Mouse (Mus musculus) regulatory T cell (primary cell): ENCODE measurements around the gene Gabrd.
"Not testable (repeated sequence)": the region's sequence is repeated elsewhere in the genome, so short reads cannot be mapped to it uniquely, and the experiment has no call there.

Experiments
- in situ Hi-C: fragments of 300-600 bp; cut with MboI, MseI; formaldehyde crosslinking; loops from one replicate; pipeline ENCODE4 v1.15.1; 2025; ENCODE audit warnings: high pct_unique_total_duplicates

Gabrd gene

DNA sequence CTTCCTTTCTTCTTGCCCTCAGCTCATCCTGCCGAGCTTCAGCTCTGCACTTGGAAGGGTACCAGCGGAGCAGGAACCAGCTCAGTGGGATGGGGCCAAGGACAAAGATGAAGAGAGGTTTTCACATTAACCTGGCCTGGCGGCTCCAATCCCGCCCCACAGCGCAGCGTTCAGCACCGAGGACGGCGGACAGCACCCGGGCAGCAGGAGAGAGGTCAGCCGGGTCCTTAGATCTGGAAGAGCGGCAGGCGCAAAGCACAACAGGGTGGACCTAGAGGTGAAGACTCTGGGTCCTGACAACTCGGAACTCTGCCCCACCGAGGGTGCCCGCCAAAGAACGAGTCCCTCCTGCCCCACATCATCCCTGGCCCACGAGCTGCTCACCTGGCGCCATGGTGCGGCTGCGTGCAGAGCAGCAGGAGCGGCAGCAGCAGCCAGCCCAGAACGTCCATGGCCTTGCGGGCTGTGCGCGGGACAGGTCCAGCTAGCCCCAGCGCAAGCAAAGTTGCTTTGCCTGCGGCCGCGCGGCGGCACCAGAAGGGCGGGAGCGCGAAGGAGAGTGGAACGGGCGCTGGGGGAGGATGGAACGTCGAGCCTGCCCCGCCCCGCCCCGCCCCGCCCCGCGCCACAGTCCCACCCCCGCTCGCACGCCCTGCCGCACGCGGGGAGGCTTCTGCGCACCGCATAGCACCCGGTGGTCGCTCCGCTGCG lies at the start of gene Gabrd:
Gene Gabrd (minus strand): TSS at position 602 of the 711 bp plus-strand sequence.
- in situ Hi-C loops: no loop called here

DNA sequence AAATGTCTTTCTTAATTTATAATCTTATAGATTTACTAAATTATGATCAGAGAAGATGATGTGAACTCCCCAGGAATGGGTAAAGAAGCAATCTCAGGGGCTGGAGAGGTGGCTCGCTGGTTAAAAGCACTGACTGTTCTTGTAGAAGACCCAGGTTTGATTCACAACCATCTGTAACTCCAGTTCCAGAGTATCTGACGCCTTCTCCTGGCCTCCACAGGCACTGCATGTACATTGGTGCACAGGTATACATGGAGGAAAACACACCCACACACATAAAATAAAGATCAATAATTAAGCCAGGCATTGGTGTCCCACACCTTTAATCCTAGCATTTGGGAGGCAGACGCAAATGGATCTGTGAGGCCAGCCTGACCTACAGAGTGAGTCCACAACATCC lies 44.9 kb upstream of the Gabrd start:
- in situ Hi-C loops: no loop called here

DNA sequence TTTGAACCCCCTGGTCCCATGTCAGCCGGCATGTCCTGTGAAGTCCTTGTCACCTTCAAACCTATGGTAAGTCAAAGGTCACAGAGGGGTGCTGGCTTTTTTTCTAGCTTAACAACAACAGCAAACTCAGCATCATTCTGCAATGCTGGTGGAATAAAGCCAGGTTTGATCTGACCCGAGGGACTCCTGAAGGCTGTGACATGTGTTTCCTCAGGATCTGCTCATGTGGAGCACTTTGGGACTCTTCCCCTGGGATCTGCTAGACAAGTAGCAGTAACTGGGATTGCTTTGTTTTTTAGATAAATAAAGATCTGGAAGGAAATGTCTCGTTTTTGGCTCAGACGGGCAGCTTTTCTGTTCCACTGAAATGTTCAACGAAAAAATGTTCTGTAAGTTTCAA lies 36.1 kb upstream of the Gabrd start:
- in situ Hi-C loops: no loop called here

DNA sequence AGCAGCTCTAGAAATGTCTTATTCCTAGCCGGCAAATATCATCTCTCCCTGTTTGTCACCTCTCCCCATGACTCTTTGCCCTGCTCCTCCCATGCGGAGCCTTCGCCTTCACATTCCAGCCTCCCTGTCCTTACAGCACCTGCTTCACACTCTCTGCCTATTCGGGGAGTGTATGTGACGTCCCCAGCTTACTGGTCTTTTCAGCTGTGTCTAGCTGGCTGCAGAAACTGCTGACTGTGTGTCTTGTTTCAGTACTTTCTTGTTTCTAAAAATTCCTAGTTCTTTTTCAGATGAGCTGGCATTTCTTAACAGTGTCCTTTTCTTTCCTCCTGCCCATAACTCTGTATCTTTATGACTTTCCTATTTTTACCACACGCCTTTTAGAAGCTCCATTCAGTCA lies 34.4 kb upstream of the Gabrd start:
- in situ Hi-C loops: no loop called here

DNA sequence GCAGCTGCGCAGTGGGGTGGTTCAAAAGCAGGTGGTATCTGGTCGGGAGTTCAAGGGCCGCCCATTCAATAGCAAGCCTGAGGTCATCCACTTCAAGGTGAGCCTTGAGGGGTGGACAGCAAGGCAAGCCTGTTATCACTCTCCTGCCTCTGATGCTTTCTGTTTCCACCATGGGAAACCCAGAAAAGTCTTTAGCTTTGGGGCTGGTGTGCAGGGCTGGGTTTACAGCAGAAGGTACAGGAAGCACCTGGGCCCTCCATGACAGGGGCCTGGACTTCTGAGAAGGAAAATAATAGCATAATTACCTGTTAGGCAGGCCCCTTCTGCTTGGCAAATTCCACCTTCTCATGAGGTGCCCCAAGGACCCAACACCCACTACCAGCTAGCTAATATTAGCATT lies 31.3 kb upstream of the Gabrd start:
- in situ Hi-C loops: no loop called here

DNA sequence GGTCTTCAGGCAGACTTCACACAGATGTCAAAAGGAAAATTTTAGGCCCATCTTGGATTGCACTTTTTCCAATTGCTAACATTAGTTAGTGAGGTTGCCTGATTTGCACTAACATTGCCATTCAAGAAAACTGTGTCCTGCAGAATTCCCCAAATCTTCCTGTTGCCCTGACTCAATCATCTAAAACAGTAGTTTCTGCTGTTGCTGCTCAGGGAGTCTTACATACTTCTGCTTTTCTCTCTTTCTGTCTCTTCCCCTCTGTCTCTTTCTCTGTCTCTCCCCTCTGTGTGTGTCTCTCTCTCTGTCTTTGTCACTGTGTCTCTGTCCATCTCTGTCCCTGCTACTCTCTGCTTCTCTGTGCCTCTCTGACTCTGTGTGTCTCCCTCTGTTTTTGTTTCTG lies 30.5 kb upstream of the Gabrd start:
- in situ Hi-C loops: no loop called here

DNA sequence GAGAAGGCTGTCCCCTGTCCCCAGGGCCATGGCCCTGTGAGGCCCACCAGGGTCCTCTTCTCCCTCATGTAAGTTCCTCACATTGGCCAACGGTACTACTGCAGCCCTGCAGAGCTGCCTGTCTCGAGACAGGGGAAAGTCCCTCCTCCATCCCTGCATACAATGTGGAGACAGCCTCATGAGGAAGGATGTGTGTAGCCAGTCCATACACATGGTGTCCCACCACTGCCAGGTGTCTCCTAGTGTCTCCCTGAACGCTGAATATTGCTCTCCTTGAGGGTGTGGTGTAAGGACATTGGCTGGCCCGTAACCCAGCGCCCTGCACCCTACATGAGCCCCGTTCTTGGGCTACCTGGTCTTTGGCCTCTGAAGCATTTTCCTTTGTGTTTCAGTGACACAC lies 28.4 kb upstream of the Gabrd start:
- in situ Hi-C loops: no loop called here

DNA sequence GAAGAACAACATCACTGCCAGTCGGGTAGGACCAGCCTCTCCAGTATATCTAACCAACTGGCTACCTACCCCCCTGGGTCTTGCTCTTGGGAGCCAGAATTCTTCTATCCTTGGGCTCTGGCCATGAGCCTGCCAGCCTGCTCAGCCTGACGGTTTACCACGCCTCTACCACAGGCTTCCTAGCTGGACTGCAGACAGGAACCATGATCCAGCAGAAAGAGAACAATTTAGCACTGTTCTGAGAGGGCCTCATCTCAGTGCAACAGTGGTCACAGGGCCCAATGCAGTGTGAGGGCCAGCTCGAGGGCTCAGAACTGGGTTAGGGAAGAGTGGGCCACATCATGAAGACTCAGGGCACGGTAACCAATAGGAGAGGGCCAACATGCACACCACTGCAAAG lies 26.1 kb upstream of the Gabrd start:
- in situ Hi-C loops: no loop called here

DNA sequence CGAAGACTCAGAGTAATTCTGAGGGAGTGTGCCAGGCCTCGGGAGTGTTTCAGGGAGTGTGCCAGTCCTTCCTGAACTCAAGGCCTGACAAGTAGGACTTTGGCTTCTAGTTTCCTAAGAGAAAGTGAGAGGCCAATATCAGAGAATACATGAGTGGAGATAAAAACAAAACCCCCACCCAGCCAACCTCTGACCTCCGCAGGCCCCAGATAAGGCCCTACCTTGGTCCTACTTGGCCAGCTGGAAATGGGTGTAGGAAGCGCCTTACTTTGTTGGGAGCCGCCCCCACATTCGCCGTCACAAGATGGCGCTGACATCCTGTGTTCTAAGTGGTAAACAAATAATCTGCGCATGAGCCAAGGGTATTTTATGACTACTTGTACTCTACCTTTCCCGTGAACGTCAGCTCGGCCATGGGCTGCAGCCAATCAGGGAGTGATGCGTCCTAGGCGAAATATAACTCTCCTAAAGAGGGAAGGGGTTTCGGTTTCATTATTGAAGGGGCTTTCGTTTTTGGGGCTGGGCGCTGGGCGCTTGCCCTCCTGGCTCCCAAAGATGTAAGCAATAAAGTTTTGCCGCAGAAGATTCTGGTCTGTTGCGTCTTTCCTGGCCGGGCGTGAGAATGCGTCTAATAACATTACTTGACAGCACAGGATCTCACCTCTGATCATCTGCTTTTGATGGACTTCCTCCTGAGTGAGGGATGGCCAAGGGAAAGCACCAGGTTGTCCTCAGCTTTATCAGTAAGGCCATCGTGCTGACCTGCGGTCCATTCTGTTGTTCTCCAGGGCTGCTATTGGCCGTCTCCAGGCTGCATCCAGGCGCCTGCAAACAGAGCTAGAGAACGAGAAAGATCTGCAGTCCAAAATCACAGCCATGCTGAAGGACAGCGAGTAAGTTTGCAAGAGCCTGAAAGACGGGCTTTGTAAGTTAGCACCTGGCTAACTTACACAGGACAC lies 23.8 kb upstream of the Gabrd start:
- in situ Hi-C loops: not testable (repeated sequence)

DNA sequence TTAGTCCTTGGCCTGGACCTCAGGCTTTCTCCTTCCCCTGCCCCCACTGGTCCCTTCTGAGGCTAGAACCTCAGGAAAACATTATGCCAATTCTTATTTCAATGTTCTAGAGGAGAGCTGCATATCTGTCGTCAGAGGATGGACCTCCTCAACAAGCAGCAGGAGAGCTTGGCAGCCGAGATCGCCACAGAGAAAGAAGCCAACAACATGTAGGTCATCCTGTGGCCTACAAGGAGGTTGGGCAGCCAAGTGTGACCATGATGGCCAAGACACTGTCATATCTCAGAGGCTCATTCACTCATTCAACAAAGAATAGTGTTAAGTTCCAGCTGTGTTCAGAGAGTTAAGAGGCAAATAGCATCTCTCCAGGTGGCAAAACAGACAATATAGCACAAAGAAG lies 22.2 kb upstream of the Gabrd start:
- in situ Hi-C loops: no loop called here

DNA sequence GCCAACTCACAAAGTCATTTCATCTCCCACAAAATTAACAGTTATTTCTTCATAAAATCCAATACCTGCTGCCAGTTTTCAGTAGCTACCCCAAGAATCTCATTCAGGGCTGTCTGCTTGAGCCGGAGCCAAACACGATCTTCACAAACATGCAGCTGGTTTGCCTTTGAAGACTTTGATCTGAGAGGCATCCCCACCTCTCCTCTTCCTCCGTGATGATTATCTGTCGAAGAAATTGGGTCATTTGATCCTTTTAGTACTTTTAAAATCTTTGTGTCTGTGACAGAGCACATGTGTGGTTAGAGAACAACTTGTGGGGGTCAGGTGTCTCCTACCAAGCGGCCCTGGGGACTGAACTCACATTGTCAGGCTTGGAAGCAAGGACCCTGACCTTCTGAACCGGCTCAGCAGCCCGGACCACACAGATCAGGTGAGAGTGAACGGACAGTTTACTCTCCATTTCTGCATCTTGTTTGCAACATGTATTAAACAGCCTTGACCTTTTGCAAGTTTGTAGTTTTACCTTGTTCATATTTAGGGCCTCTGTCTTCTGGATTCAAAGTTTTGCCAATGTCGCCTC lies 16.8 kb upstream of the Gabrd start:
- in situ Hi-C loops: no loop called here

DNA sequence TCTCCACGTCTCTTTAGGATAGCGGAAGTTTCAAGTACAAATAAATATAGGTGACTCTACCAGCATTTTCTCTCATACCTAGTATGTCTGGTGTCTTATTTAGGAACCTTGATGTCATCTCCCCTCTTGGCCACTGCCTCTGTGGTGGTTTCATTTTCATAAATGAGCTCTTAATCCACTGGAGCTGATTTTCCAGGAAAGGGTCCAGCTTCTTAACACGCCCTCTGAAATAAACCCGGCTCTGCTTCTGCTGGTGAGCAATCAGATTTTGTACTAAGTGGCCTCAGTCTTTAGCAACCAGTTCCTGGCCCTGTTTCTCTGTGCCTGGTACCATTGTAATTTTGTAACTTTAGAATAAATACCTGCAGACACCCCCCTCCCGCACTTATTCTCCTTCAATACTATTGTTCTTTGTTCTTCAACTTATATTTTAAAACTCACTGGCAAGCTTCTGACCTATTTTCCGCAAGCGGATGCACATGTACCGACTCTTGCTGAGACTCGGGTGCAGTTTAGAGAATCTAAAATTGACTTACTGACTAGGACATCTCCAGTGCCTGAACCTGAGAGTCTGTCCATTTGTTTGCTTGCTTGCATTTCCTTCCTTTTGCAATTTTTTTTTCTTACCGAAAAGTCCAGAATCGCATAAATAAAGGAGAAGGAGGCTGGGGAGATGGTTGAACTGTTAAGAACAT lies 15.9 kb upstream of the Gabrd start:
- in situ Hi-C loops: no loop called here

DNA sequence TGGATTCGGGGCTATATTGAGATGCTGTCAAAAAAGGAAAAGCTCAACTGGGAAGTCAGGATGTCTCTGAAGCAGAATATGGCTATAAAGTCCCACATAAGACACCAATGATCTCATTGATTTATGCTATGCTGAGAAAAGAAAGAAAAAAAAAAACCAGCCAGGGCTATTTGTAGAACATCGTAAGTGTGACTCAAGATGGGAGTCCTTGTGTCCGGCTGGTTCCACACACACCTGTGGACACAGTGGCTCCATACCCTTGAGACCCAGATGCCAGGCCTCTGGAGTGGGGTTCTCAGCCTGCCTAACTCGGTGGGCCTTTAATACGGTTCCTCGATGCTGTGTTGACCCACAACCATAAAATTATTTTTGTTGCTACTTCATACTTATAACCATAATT lies 14.2 kb upstream of the Gabrd start:
- in situ Hi-C loops: no loop called here

DNA sequence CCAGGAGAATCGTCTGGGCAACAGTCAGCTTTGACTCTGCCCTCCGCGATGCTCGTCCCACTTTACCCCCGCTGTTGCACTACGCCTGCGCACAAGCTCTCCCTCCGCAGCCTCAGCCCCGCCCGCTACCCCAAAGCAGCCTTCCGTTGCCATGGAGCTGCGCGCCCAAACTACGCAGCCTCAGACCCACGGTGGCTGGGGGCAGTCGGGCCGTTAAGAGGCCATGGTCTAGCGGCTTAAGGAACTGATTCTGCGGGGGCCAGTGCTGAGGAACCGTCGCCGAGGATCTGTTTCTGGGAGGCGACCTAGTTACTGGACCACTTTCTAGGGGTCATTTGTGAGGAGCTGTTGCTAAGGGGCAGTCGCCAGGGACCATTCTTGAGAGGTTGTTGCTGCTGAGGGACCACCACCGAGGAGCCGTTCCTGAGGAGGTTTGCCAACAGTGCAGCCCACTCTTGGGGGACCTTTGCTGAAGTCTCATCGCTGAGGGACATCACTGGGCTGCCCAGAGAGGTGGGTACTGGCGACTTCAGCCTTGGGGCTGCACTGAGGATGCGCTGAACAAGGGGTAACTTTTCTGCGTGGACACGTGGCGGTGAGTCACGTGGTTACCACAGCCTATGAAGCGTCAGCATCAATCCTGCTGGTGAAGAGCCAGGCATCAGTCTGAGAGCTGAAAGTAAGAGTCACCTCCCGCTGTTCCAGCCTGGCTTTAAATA lies 11.3 kb upstream of the Gabrd start, which contains the start of gene Cfap74:
Gene Cfap74 (plus strand): TSS at position 133 of the 719 bp plus-strand sequence.
- in situ Hi-C loops: no loop called here

DNA sequence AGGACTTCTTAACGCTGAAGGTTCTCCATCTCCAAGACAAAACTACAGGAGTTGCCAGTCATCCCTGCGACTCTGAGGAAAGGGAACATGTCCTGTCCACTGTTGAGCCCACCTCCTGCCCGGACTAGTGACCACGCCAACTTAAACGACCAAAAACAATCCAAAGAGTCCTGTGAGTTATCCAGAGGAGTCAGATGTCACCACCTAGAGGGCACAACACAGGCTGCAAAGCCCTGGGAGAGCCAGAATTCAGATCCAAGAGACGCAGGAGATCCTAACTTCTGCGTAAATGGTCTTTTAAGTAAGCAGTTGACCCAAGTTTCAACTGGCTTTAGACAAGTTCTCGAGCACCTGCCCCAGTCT lies 10.8 kb upstream of the Gabrd start:
- in situ Hi-C loops: no loop called here

DNA sequence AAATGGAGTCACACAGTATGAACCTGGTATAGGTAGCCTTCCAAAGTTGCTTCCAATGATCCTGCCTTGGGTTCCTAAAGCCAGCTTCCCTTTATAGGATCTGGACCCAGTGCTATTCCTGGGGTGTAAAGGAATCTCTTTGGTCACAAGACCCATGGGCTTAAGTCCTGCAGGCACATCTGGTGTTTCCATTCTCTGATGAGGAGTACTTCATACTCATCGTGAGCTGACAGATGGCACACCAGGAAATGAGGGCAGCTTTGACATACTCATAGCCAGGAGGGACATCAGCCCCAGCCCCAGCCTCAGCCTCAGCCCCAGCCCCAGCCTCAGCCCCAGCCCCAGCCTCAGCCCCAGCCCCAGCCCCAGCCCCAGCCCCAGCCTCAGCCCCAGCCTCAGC lies 4.6 kb upstream of the Gabrd start:
- in situ Hi-C loops: no loop called here

DNA sequence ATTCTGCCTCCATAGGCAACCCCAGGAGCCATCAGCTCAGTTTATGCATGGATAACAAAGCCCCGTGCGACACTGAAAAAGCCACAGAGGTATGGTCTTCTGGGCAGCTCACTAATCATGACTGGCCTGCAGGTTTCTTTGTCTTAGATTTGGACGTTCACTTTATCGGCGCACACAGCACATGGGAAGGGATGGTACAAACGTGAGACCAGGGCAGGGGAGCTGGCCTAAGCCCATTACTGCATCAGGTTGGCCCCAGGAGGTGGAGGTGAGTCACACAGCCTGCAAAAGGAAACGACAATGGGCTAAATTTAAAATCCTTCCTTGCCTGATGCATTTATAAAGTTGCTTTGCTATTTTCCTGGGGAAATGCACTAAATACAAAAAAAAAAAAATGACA lies 3.2 kb upstream of the Gabrd start:
- in situ Hi-C loops: no loop called here

DNA sequence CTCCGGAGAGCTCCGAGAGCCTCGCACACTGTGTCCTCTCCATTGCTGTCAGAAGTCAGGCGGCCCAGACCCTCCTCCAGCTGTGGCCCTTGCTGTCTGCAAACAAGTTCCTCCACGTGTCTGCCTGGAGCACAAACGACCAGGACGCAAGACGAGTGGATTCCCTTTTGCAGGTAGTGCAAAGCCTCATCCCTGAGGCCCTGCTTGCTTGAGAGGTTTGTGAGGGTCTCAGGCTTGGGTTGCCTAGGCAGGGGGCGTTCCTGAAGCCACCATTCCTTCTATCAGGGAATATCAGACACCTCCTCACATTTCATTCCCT lies 269 bp upstream of the Gabrd start:
- in situ Hi-C loops: no loop called here

DNA sequence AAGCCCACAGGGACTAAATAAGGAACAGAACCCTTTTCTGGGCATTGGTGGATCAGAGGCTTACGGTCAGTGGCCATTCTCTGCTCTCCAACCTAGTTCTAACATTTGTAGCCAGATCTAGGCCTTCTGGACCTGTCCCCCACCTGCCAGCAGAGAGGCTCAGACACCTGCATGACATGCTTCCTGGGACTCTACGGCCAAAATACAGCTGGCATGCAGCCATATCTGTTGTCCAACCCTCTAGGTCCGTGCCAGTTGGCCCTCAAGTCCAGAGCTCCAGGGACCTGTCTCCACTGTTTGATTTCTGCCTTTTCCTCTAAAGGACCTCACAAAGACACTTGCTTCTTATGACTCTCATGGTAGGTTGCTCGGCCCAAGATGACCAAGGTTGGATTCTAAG lies 1.2 kb downstream of the Gabrd start:
- in situ Hi-C loops: no loop called here

DNA sequence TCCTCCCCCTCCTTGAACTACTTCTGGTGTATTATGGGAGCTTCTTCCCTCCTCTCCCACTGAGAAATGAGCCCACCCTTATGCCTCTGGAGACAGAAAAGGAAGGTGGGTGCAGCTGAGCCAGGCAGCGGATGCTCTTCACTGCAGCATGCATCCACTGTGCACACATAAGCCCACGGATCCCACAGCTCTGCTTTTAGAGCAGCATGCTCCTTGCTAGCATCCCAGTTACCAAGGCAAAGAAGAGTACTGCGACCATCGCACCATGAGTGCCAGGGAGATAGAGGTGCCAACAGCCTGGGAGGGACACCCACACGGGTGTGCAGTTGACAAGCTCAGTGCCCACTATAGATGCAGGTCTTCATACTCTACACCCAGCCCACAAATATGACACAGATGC lies 2.4 kb downstream of the Gabrd start:
- in situ Hi-C loops: no loop called here

DNA sequence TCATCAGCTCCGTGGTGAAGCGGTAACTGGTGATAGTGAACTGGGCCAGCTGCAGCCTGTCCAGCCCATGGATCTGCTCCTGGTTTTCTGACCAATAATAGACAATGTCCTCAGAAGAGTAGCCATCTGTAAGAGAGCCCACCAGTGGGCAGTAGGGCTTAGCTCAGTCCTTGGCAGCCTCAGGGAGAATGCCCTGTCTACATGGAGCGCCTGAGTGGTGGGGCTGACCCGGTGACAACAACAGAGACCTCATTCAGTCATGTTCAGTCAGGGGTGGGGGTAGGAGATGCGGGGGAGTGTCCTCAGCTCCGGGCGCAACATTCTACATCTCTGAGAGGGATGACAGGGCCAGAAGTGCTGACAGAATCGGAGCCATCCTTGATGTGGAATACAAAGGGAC lies 10.7 kb downstream of the Gabrd start:
- in situ Hi-C loops: no loop called here

DNA sequence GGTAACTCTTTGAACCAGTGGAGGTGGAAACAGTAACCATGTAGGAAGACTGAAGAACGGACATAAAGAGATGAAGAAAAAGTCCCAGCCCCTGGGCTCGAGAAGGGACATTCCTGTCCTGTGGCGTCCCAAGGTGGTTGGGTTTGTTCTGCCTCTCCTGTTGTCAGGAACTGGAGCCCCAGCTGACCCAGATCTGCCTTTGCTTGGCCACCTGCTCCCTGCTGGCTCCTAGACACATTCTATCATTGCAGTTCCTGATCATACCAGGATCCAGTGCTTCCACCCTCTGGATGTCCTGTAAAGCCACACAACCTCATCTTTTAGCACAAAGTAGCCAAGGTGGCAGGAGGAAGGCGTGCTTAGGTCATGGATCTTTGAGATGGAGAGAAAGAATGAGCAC lies 14.6 kb downstream of the Gabrd start:
- in situ Hi-C loops: loop anchor here (5.0 kb wide), 1 partner anchor 84 kb away; the partner anchor contains the start of gene Tmem52
